Mouse (Mus musculus): ENCODE measurements around the gene Sec11a.

DNA sequence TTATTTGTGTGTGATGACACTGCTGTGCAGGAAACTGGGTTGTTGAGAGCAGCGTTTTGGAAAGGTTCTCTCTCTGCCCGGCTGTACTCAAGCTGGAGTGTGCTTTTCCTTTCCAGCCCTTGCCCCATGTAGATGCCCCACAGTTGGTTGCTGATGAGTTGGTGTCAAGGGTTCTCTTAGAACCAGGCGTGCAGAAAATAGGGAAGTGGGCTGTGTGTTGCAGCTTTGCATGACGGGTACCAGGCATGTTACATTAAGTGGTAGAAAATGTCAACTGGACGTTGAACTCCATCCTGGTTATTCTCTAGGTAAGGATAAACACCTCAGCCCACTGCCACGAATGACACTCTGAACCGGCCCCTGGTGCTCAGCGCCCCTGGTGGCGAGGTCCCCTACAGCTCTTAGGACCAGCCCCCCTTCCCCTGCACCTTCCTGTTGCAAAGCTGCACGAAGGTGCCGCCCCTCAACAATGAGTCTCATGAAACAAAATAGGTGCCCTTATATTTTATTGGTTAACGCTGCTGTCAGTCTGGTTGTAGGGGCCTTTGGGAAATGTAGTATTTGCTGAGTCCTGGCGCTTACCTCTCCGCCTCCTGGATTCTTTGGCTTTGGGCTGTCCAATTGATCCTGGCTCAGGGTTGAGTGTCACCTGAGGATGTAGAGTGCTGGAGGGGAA, 64.6 kb downstream of the Sec11a start:
- TF ChIP-seq GATA1 (IDR thresholded peaks at IDR 0.05; ENCODE audit: low read length) = no peak
- no peak for TF ChIP-seq TAL1 (IDR thresholded peaks at IDR 0.05; ENCODE audit: low read length)

Measured in erythroblast, embryonic 14.5 days (primary cell).